Mouse (Mus musculus) small intestine, adult 2 months (tissue): Measurements from ENCODE around the gene Cmya5. TPM values are rescaled to one million over a fixed set of nuclear protein-coding genes. Genes with fewer than 3 reads are reported as not detected.

Experiments
- H3K27ac ChIP-seq: fragments of 200-500 bp; 2 replicates; pipeline ENCODE4 v1.5.1; 2012; ENCODE audit warnings: low read depth, low read length, control low read depth, inconsistent platforms; ENCODE audit not compliant: insufficient read depth
- H3K27me3 ChIP-seq: fragments of 200-500 bp; 2 replicates; pipeline ENCODE4 v1.6.1; 2012; ENCODE audit warnings: mild to moderate bottlenecking, moderate library complexity, low read length, inconsistent platforms; ENCODE audit not compliant: control insufficient read depth, insufficient read depth
- H3K36me3 ChIP-seq: fragments of 200-500 bp; 2 replicates; pipeline ENCODE4 v1.6.1; 2012; ENCODE audit warnings: mild to moderate bottlenecking, low read length, control low read depth, inconsistent platforms; ENCODE audit not compliant: control insufficient read depth, insufficient read depth
- H3K4me1 ChIP-seq: fragments of 200-500 bp; 2 replicates; pipeline ENCODE4 v1.6.1; 2012; ENCODE audit warnings: low read length, inconsistent platforms, mixed read lengths; ENCODE audit not compliant: control insufficient read depth, insufficient read depth, insufficient read length
- H3K4me3 ChIP-seq: fragments of 200-500 bp; 2 replicates; pipeline ENCODE4 v1.5.1; 2012; ENCODE audit warnings: low read depth, mild to moderate bottlenecking, control low read depth, inconsistent platforms, low read length, moderate library complexity
- CTCF ChIP-seq: fragments of 200-500 bp; IDR thresholded peaks from 2 replicates; pipeline ENCODE4 v1.5.1; 2012; ENCODE audit warnings: low read depth, mild to moderate bottlenecking, control low read depth, inconsistent platforms, low read length, moderate library complexity, mixed read lengths; ENCODE audit not compliant: insufficient replicate concordance, insufficient read length; ENCODE audit errors: extremely low read depth
- POLR2A ChIP-seq: fragments of 200-500 bp; IDR thresholded peaks from 2 replicates; pipeline ENCODE4 v1.6.1; 2012; ENCODE audit warnings: low read depth, mild to moderate bottlenecking, control low read depth, inconsistent platforms, low read length, moderate library complexity
- WGBS: fragments of 180-500 bp; shearing (Covaris S2); methylation state at CpG from one replicate; pipeline ENCODE4 v1.1.7; 2018; 5-methylcytosine and 5-hydroxymethylcytosine counted together
- polyA plus RNA-seq: library from polyadenylated mRNA; depleted of rRNA; stranded (reverse); fragments of >200 nt; gene quantifications from 2 replicates; pipeline ENCODE4 v1.2.3, GENCODE M21; 2012

The Cmya5 gene
- polyA plus RNA-seq, 1 experiment, result 0.04 TPM

DNA sequence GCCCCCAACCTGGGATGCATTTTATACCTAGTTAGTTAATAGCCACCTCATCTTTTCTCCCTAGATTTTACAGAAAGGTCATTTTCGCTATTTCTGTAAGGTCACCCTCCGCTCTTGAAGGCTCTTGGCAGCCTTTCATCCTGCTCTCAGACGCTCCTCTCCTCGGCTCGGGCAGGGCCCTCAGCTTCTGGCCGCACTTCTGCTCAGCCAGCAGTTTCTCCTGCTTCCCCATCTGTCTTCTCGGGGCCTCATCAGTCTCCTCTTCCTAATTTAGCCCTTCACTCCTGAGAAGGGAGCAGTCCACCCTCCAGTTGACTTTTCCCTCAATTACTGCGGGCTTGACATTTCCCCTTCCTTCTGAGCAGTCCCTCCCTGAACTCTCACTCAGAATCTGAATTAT lies 131.6 kb downstream of the Cmya5 start:
- Histone ChIP-seq H3K27me3 (no peaks in the 10 kb centered on the region), H3K4me3 (no peak overlapping the region), H3K36me3 (no peaks in the 10 kb centered on the region), H3K4me1 (no peaks in the 10 kb centered on the region), H3K27ac (no peak overlapping the region)
- 64% methylated on average over 8 of the region's 8 CpGs for WGBS
- no peak for TF ChIP-seq CTCF
- TF ChIP-seq POLR2A, result no peak

DNA sequence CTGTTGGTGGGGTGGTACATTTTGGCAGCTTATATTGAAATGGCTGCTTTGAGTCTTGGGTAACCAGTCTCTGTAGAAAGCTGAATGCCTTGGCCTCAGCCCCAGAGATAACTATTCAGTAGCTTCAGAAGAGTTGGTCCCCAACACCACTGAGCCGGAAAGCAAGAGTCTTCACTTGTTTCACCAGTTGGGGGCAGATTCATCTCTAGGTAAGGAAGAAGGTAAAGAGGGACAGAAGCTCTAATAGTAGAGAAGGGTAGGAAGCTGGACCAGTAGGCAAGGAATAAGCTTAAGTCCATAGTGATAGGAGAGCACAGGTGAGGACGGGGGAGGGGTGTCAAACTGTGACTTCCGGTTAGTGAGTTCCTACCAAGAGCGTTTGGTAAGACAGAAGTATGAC lies 133.2 kb downstream of the Cmya5 start:
- WGBS, result 81% methylated on average over 4 of the region's 4 CpGs
- no peak overlapping the region for H3K4me3 ChIP-seq
- H3K27me3 ChIP-seq, result no peaks in the 10 kb centered on the region
- TF ChIP-seq POLR2A (no peak), CTCF (no peak)
- H3K4me1 ChIP-seq, result no peaks in the 10 kb centered on the region
- no peak overlapping the region for H3K27ac ChIP-seq
- no peaks in the 10 kb centered on the region for H3K36me3 ChIP-seq

DNA sequence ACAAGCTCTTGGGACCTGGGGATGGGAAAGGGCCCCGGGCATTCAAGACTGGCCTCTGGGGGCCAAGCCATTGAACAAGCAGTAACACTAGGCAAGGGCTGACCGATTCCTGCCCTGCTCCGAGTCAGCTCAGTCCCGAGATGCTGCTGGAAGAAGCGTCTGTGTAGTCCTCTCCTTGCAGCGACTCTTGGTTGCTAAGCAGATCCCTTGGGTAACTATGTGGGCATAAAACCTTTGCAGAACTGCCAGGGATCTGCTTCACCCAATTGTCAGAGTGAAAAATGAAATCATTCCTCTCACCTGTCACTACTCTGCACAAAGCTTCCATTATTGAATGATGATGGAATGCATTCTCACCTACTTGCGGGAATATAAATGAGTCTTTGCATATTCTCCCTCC lies 134.0 kb downstream of the Cmya5 start:
- TF ChIP-seq CTCF (no peak), POLR2A (no peak)
- H3K4me1 ChIP-seq, result no peaks in the 10 kb centered on the region
- 77% methylated on average over 7 of the region's 7 CpGs for WGBS
- no peaks in the 10 kb centered on the region for H3K36me3 ChIP-seq
- H3K27me3 ChIP-seq, result no peaks in the 10 kb centered on the region
- H3K4me3 ChIP-seq, result no peak overlapping the region
- no peak overlapping the region for H3K27ac ChIP-seq

DNA sequence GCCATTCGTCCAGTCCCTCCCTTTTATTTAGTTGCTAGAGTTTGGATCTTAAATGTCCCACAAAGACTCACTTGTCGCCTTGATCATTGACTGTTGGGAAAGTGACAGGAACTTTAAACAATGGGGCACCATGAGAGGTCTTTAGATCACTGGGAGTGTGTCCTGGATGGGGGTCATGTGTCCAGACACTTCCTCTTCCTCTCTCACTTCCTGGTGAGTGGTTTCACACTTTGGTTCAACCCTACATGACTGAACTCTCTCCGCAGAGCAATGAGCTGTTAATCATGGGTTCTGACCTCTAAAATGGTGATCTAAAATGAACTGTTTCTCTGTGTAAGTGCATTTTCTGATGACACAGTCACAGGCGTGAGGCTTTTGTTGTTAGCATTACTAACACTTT lies 137.4 kb downstream of the Cmya5 start:
- H3K36me3 ChIP-seq, result no peaks in the 10 kb centered on the region
- no peak overlapping the region for H3K4me3 ChIP-seq
- no peaks in the 10 kb centered on the region for H3K4me1 ChIP-seq
- TF ChIP-seq CTCF, result no peak
- TF ChIP-seq POLR2A, result no peak
- 73% methylated on average over 4 of the region's 4 CpGs for WGBS
- no peak overlapping the region for H3K27ac ChIP-seq
- no peaks in the 10 kb centered on the region for H3K27me3 ChIP-seq

DNA sequence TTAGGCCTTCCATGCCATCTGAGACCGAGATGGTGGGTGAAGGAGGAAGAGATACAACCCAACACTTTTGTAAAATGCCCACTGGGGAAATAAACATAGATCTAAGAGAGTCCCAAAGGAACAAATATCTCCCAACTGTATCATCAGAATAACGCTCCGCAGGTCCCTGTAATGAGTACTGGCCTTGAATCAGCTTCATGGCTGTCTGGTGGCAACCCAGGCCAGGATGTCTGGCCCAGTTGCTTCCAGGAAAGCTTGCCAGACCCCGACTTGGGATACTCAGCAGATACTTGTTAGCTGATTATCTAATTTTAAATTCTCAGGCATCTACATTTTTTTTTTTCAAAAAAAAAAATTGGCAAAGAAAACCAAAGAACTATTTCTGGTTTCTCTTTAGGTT lies 138.2 kb downstream of the Cmya5 start:
- H3K36me3 ChIP-seq, result no peaks in the 10 kb centered on the region
- TF ChIP-seq CTCF, result no peak
- no peak for TF ChIP-seq POLR2A
- H3K27me3 ChIP-seq, result no peaks in the 10 kb centered on the region
- WGBS, result 80% methylated on average over 4 of the region's 4 CpGs
- H3K4me3 ChIP-seq, result no peak overlapping the region
- no peak overlapping the region for H3K27ac ChIP-seq
- H3K4me1 ChIP-seq, result no peaks in the 10 kb centered on the region

DNA sequence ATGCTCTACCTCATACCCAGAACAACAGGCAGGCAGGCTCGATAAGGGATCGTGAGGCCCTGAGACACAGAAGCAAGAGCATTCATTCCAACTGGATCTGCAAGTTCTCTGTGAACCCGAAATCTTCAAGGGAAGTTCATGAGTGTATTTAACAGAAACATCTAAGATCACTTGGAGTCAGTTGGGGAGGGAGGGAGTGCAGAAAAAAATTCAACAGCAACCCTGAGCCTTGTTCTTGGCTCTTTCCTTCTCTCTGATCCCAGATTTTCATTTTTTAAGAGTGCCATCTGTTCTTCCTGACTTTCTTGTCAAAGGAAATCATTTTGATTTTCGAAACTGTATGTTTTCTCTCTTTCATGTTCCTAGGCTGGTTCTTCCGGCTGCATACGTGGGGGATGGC lies 140.5 kb downstream of the Cmya5 start:
- 68% methylated on average over 6 of the region's 6 CpGs for WGBS

DNA sequence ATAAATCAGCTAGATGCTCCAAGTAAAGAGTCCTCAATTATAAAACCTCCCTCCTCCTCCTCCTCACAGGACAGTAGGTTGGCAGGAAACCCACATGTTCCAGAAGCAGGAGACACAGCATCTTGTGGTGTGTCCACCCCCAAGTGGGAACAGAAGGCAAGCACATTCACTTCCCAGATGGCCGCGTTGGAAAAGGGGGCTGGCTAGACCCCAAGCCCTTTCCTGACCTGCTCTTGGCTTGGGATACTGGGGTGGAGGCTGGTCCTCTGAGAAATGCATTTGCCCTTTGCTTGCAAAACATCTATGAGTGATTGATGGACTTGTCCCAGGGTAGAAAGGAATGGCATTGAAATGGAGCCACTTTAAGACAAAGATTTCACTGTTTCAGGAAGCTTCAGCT lies 142.1 kb downstream of the Cmya5 start:
- Histone ChIP-seq H3K27ac (no peak overlapping the region), H3K4me1 (no peaks in the 10 kb centered on the region), H3K36me3 (no peaks in the 10 kb centered on the region), H3K4me3 (no peak overlapping the region), H3K27me3 (no peaks in the 10 kb centered on the region)
- 77% methylated on average over 2 of the region's 2 CpGs for WGBS
- TF ChIP-seq CTCF (no peak), POLR2A (no peak)

More for the DNA sequence above, 140.5 kb downstream of the Cmya5 start:
- no peaks in the 10 kb centered on the region for H3K4me1 ChIP-seq
- TF ChIP-seq CTCF, result no peak
- TF ChIP-seq POLR2A, result no peak
- no peak overlapping the region for H3K4me3 ChIP-seq
- H3K36me3 ChIP-seq, result no peaks in the 10 kb centered on the region
- H3K27me3 ChIP-seq, result no peaks in the 10 kb centered on the region
- no peak overlapping the region for H3K27ac ChIP-seq

DNA sequence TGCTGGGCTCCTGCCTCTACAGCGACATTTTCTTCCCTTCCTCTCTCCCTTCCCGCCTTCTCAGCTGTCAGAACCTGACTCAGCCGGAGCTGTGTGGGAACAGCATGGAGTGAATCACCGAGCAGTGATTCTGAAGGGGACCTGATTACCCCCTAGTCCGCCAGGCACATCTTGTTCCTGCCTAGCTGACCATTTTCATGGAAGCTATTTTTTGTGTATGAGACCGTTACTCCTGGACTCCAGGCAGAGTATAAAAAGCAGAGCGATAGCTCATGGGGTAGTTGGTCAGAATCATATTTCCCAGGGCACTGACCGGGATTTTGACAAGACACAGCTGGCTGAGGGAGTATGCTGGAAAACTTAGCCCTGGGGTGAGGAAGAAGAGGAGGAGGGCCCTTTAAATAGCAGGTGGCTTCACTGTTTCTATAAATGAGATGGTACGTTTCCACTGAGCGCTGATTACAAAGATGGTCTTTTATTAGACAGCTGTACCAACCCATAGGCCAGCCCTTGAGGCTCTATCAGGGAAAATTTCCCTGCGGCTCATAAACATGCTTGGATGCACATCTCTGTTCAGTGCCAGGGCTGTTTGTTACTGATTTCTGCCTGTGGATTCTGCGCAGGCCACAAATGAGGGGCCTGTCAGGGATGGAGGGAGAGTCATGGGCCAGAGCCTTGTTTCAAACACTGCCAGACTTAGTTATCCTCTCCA lies 143.7 kb downstream of the Cmya5 start:
- H3K4me3 ChIP-seq, result no peak overlapping the region
- 71% methylated on average over 12 of the region's 12 CpGs for WGBS
- H3K27ac ChIP-seq, result no peak overlapping the region
- H3K4me1 ChIP-seq, result no peaks in the 10 kb centered on the region
- TF ChIP-seq POLR2A (no peak), CTCF (no peak)
- no peaks in the 10 kb centered on the region for H3K27me3 ChIP-seq
- H3K36me3 ChIP-seq, result no peaks in the 10 kb centered on the region
